11 mouse cellular contexts compared by ENCODE assay signal in the genomic region with DNA sequence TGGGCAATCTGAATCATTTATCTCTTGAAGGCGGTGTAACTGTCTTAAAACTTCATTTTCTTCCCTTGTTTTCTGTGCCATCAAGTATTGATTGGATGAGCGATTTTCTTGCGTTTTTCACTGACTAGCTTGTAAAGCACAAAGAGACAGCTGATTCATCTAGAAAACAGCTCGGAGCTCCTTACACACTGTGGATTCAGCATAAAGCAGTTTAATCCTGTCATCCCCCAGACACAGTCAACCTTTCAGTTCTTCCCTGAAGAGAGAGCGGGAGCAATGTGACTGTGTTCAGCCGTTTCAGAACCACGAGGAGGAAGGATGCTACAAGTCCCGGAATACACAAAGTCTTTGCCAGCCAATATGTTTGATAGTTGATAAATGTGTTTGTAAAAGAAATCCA.
DNase-seq lines count a peak whose midpoint lies in the region; ATAC-seq and TF ChIP-seq lines count a peak whose summit lies in the region.
"Had no signal": no experiment of that assay in that cellular context is flagged by ENCODE, and none has a peak within 500 bp of the region (broad histone marks: within the 10 kb centered on the region; RNA-seq: fewer than 3 reads in every experiment).

No protein-coding gene starts in this region.

- H3K4me3 ChIP-seq in liver, postnatal 0 days (ENCODE audit: low read depth, low read length), result no peak overlapping the region
- no peak overlapping the region for H3K4me3 ChIP-seq in hindbrain, embryonic 10.5 days
- peak overlapping the region; percentile 23 for H3K4me3 ChIP-seq in neural tube, embryonic 13.5 days
- H3K4me3 ChIP-seq in heart, adult 2 months, result no peak overlapping the region
- H3K4me3 ChIP-seq: embryonic facial prominence, embryonic 10.5 days had no signal

- ATAC-seq in liver, postnatal 0 days, result no peak
- 0 out of 2 replicates have a peak, but pooled peaks have one; percentile 69 for ATAC-seq in neural tube, embryonic 13.5 days (ENCODE audit: low read depth)

- 50% methylated on average over 8 of the region's 8 CpGs for WGBS in liver, postnatal 0 days (ENCODE audit: insufficient replicate concordance)
- 70% methylated on average over 8 of the region's 8 CpGs for WGBS in hindbrain, embryonic 10.5 days
- 26% methylated on average over 8 of the region's 8 CpGs for WGBS in neural tube, embryonic 13.5 days
- 54% methylated on average over 8 of the region's 8 CpGs for WGBS in heart, adult 2 months

- H3K27ac ChIP-seq in liver, postnatal 0 days (ENCODE audit: low read depth), result no peak overlapping the region
- H3K27ac ChIP-seq in hindbrain, embryonic 10.5 days, result 0 out of 2 replicates have a peak overlapping the region, but pooled peaks have one; percentile 29
- peak overlapping the region; percentile 64 for H3K27ac ChIP-seq in neural tube, embryonic 13.5 days (replicated peaks)
- no peak overlapping the region for H3K27ac ChIP-seq in heart, adult 2 months
- H3K27ac ChIP-seq: embryonic facial prominence, embryonic 10.5 days had no signal

- H3K9me3 ChIP-seq in liver, postnatal 0 days (ENCODE audit: low read length), result no peaks in the 10 kb centered on the region
- H3K9me3 ChIP-seq in hindbrain, embryonic 10.5 days, result no peaks in the 10 kb centered on the region
- no peaks in the 10 kb centered on the region for H3K9me3 ChIP-seq in neural tube, embryonic 13.5 days
- H3K9me3 ChIP-seq: embryonic facial prominence, embryonic 10.5 days had no signal

- intact Hi-C loops in heart, adult 2 months (cut with DNase I), result no loop called here

- no peaks in the 10 kb centered on the region for H3K36me3 ChIP-seq in liver, postnatal 0 days (replicated peaks; ENCODE audit: insufficient read depth, low read length)
- H3K36me3 ChIP-seq in hindbrain, embryonic 10.5 days, result no peaks in the 10 kb centered on the region
- no peaks in the 10 kb centered on the region for H3K36me3 ChIP-seq in neural tube, embryonic 13.5 days
- no peaks in the 10 kb centered on the region for H3K36me3 ChIP-seq in heart, adult 2 months (ENCODE audit: control insufficient read depth, insufficient read depth, low read length)
- H3K36me3 ChIP-seq: embryonic facial prominence, embryonic 10.5 days had no signal

- peak overlapping the region; percentile 22; the same call in 1 of the 2 replicates for H3K4me2 ChIP-seq in liver, postnatal 0 days (ENCODE audit: low read depth, low read length)
- H3K4me2 ChIP-seq in neural tube, embryonic 13.5 days, result peak overlapping the region; percentile 48

- no peaks in the 10 kb centered on the region for H3K27me3 ChIP-seq in liver, postnatal 0 days (ENCODE audit: insufficient read depth, low read length)
- no peaks in the 10 kb centered on the region for H3K27me3 ChIP-seq in hindbrain, embryonic 10.5 days (ENCODE audit: insufficient read depth, poor library complexity, severe bottlenecking)
- H3K27me3 ChIP-seq in neural tube, embryonic 13.5 days, result no peaks in the 10 kb centered on the region
- H3K27me3 ChIP-seq in heart, adult 2 months (ENCODE audit: control insufficient read depth, insufficient read depth, low read length), result no peaks in the 10 kb centered on the region

- TF ChIP-seq EP300 in liver, postnatal 0 days (IDR thresholded peaks at IDR 0.05; ENCODE audit: low read depth), result no peak
- no peak for TF ChIP-seq EP300 in heart, adult 2 months (IDR thresholded peaks at IDR 0.05; ENCODE audit: insufficient read depth, low read depth, low read length)

- no peak for TF ChIP-seq POLR2A in heart, adult 2 months (IDR thresholded peaks at IDR 0.05; ENCODE audit: insufficient read depth, low read depth, low read length)

- peak; percentile 10 to 28 for DNase-seq in frontal cortex, postnatal 36 days (ENCODE audit: low spot score in 2 of 2)
- no peak for DNase-seq in frontal cortex, postnatal 14 days (ENCODE audit: low spot score in 2 of 2)
- DNase-seq in liver, postnatal 0 days, result no peak
- DNase-seq in liver, result no peak
- no peak for DNase-seq in hindbrain, embryonic 10.5 days (ENCODE audit: low spot score)
- DNase-seq in thymus, adult 18-20 months, result no peak
- DNase-seq in heart, adult 2 months, result no peak
- DNase-seq: cerebellum, adult 11 months; gastrocnemius, postnatal 10 days had no signal

- H3K79me2 ChIP-seq in heart, adult 2 months (replicated peaks; ENCODE audit: control insufficient read depth, insufficient read depth, low read length), result no peaks in the 10 kb centered on the region

- no peak overlapping the region for H3K9ac ChIP-seq in liver, postnatal 0 days (replicated peaks)
- peak overlapping the region; percentile 13; the same call in 1 of the 2 replicates for H3K9ac ChIP-seq in neural tube, embryonic 13.5 days
- no peak overlapping the region for H3K9ac ChIP-seq in heart, adult 2 months (ENCODE audit: low read depth, low read length)

- TF ChIP-seq CTCF in liver, postnatal 0 days (IDR thresholded peaks at IDR 0.05; ENCODE audit: low read depth), result no peak
- no peak for TF ChIP-seq CTCF in heart, adult 2 months (IDR thresholded peaks at IDR 0.05)

- H3K4me1 ChIP-seq in liver, postnatal 0 days (ENCODE audit: insufficient read depth), result no peaks in the 10 kb centered on the region
- peaks cover 32% of the 10 kb centered on the region for H3K4me1 ChIP-seq in hindbrain, embryonic 10.5 days (replicated peaks)
- H3K4me1 ChIP-seq in neural tube, embryonic 13.5 days (replicated peaks), result peaks cover 43% of the 10 kb centered on the region
- H3K4me1 ChIP-seq in heart, adult 2 months (ENCODE audit: control insufficient read depth, insufficient read depth, low read length), result no peaks in the 10 kb centered on the region; the same call in 1 of the 2 replicates

Comparison
In these comparisons a context has a peak if more than half of its experiments do, and no peak if none do; other contexts are left out.
1. DNase-seq: peak in frontal cortex, postnatal 36 days (2 of 2); none in frontal cortex, postnatal 14 days (0 of 2), liver, postnatal 0 days (single experiment), liver (single experiment), hindbrain, embryonic 10.5 days (single experiment), thymus, adult 18-20 months (0 of 2) and heart, adult 2 months (0 of 2).
2. H3K27ac ChIP-seq: peak in hindbrain, embryonic 10.5 days (single experiment) and neural tube, embryonic 13.5 days (single experiment); none in liver, postnatal 0 days (single experiment) and heart, adult 2 months (single experiment).